Mouse (Mus musculus) neural tube, embryonic 11.5 days (tissue): Measurements from ENCODE around the gene Tcea3. TPM values are rescaled to one million over a fixed set of nuclear protein-coding genes. Genes with fewer than 3 reads are reported as not detected.

Source experiments
- ATAC-seq: fragments of 200-750 bp; cut with Nextera tagmentation; 2 replicates; pipeline ENCODE4 v1.8.0; 2017; ENCODE audit warnings: moderate number of reproducible peaks, mild to moderate bottlenecking, moderate TSS enrichment, moderate library complexity; ENCODE audit not compliant: insufficient read depth, low FRiP score, low TSS enrichment
- DNase-seq: peaks from one replicate; pipeline ENCODE4 v3.0.0-alpha.2; 2015; ENCODE audit warnings: low spot score
- H3K27ac ChIP-seq: fragments of 300-500 bp; sonication (generic); 2 replicates; pipeline ENCODE4 v1.5.1; 2014; ENCODE audit warnings: low read depth, mild to moderate bottlenecking, low read length
- H3K27me3 ChIP-seq: fragments of 300-500 bp; sonication (generic); 2 replicates; pipeline ENCODE4 v1.6.1; 2014; ENCODE audit warnings: mild to moderate bottlenecking, low read length, mixed read lengths; ENCODE audit not compliant: control insufficient read depth, insufficient read depth
- H3K36me3 ChIP-seq: fragments of 300-500 bp; sonication (generic); 2 replicates; pipeline ENCODE4 v1.6.1; 2014; ENCODE audit warnings: mild to moderate bottlenecking, low read length, moderate library complexity, mixed read lengths; ENCODE audit not compliant: control insufficient read depth, insufficient read depth
- H3K4me1 ChIP-seq: fragments of 300-500 bp; sonication (generic); 2 replicates; pipeline ENCODE4 v1.6.1; 2014; ENCODE audit warnings: low read length, mixed read lengths; ENCODE audit not compliant: control insufficient read depth, insufficient read depth
- H3K4me2 ChIP-seq: fragments of 300-500 bp; sonication (generic); 2 replicates; pipeline ENCODE4 v1.6.1; 2014; ENCODE audit warnings: low read depth, mild to moderate bottlenecking, moderate library complexity
- H3K4me3 ChIP-seq: fragments of 300-500 bp; sonication (generic); 2 replicates; pipeline ENCODE4 v1.5.1; 2014; ENCODE audit warnings: low read depth, low read length
- H3K9ac ChIP-seq: fragments of 300-500 bp; sonication (generic); 2 replicates; pipeline ENCODE4 v1.6.1; 2014; ENCODE audit warnings: mild to moderate bottlenecking, low read length
- H3K9me3 ChIP-seq: fragments of 300-500 bp; sonication (generic); 2 replicates; pipeline ENCODE4 v1.6.1; 2016; ENCODE audit warnings: low read length; ENCODE audit not compliant: control insufficient read depth
- WGBS: fragments of 180-500 bp; shearing (Covaris S2); extraction: QIAGEN DNeasy Blood & Tissue Kit; methylation state at CpG from one replicate; pipeline ENCODE4 v1.1.7; 2014; 5-methylcytosine and 5-hydroxymethylcytosine counted together
- polyA plus RNA-seq: library from polyadenylated mRNA; unstranded; fragments of >200 nt; fragmentation: Nextera tagmentation; extraction: Ambion mirVana; gene quantifications from 2 replicates; pipeline ENCODE4 v1.2.1, GENCODE M21; 2014

Tcea3 gene
- polyA plus RNA-seq, 1 experiment from 2014 or later, result 6.5 TPM

GRCm38 (mm10) chr4:136311042-136311999, 63.8 kb downstream of the Tcea3 start:
- DNase-seq (peak; percentile 58), ATAC-seq (peak; percentile 14; the same call in 1 of the 2 replicates)
- under 1% methylated on average over 79 of the region's 81 CpGs for WGBS
- Histone ChIP-seq H3K4me1 (peaks cover 15% of the 10 kb centered on the region), H3K9me3 (no peaks in the 10 kb centered on the region), H3K4me3 (peak overlapping the region; percentile 100), H3K27ac (peak overlapping the region; percentile 99), H3K36me3 (no peaks in the 10 kb centered on the region), H3K27me3 (no peaks in the 10 kb centered on the region), H3K4me2 (peak overlapping the region; percentile 51), H3K9ac (peak overlapping the region; percentile 100)

GRCm38 (mm10) chr4:136312616-136313015, 65.1 kb downstream of the Tcea3 start:
- WGBS, result 32% methylated on average over 4 of the region's 4 CpGs
- no peaks in the 10 kb centered on the region for H3K27me3 ChIP-seq

GRCm38 (mm10) chr4:136317667-136318066, 70.1 kb downstream of the Tcea3 start:
- Histone ChIP-seq H3K4me1 (peaks cover 10% of the 10 kb centered on the region), H3K9ac (no peak overlapping the region), H3K27ac (no peak overlapping the region), H3K4me2 (no peak overlapping the region), H3K27me3 (no peaks in the 10 kb centered on the region), H3K36me3 (peaks cover 8% of the 10 kb centered on the region), H3K4me3 (no peak overlapping the region), H3K9me3 (no peaks in the 10 kb centered on the region)
- ATAC-seq, result no peak
- 90% methylated on average over 4 of the region's 4 CpGs for WGBS
- no peak for DNase-seq

More at GRCm38 (mm10) chr4:136312616-136313015, 65.1 kb downstream of the Tcea3 start:
- Histone ChIP-seq H3K9me3 (no peaks in the 10 kb centered on the region), H3K36me3 (peaks cover 2% of the 10 kb centered on the region; the same call in 1 of the 2 replicates), H3K4me2 (peak overlapping the region; percentile 51), H3K4me1 (peaks cover 15% of the 10 kb centered on the region), H3K9ac (peak overlapping the region; percentile 100; the same call in 1 of the 2 replicates), H3K4me3 (peak overlapping the region; percentile 100), H3K27ac (no peak overlapping the region)
- DNase-seq, result no peak
- no peak for ATAC-seq

- H3K9me3 ChIP-seq, result no peaks in the 10 kb centered on the region
- ATAC-seq (no peak), DNase-seq (no peak)
- H3K4me3 ChIP-seq, result no peak overlapping the region
- H3K27ac ChIP-seq, result no peak overlapping the region
- no peaks in the 10 kb centered on the region for H3K4me1 ChIP-seq
- WGBS, result 94% methylated on average over 4 of the region's 4 CpGs
- H3K36me3 ChIP-seq, result peaks cover 8% of the 10 kb centered on the region
- no peak overlapping the region for H3K9ac ChIP-seq
- H3K4me2 ChIP-seq, result no peak overlapping the region
- H3K27me3 ChIP-seq, result no peaks in the 10 kb centered on the region
Observed at GRCm38 (mm10) chr4:136320016-136320415, 72.5 kb downstream of the Tcea3 start.

- Histone ChIP-seq H3K9me3 (no peaks in the 10 kb centered on the region), H3K27me3 (no peaks in the 10 kb centered on the region), H3K36me3 (peaks cover 3% of the 10 kb centered on the region), H3K4me1 (no peaks in the 10 kb centered on the region), H3K4me3 (no peak overlapping the region), H3K4me2 (no peak overlapping the region), H3K27ac (no peak overlapping the region), H3K9ac (no peak overlapping the region)
- ATAC-seq (no peak), DNase-seq (no peak)
- WGBS, result 68% methylated on average over 2 of the region's 2 CpGs
Observed at GRCm38 (mm10) chr4:136324226-136324625, 76.7 kb downstream of the Tcea3 start.

Other genes with a start within 250 kb of the Tcea3 start
- gene Eloa, start 226.0 kb upstream of the Tcea3 start, polyA plus RNA-seq, result 44.3 and 45.2 TPM in 2 replicates
- 410 and 416 TPM in 2 replicates for gene Rpl11, start 194.3 kb upstream of the Tcea3 start, polyA plus RNA-seq
- gene Id3, start 104.2 kb upstream of the Tcea3 start, polyA plus RNA-seq, result 440 and 470 TPM in 2 replicates
- gene E2f2, start 75.3 kb upstream of the Tcea3 start, polyA plus RNA-seq, result 7.2 and 7.6 TPM in 2 replicates
- 6.9 and 7.5 TPM in 2 replicates for gene Asap3, start 41.4 kb upstream of the Tcea3 start, polyA plus RNA-seq
- 34.2 and 34.4 TPM in 2 replicates for gene Zfp46, start 37.0 kb downstream of the Tcea3 start, polyA plus RNA-seq
- gene Hnrnpr, start 63.2 kb downstream of the Tcea3 start, polyA plus RNA-seq, result 183 and 184 TPM in 2 replicates
- gene Htr1d, start 175.8 kb downstream of the Tcea3 start, polyA plus RNA-seq, result 0.17 and 0.24 TPM in 2 replicates
- 0.13 TPM in 1 of 2 replicates, not detected in the other for gene 6030445D17Rik, start 214.5 kb downstream of the Tcea3 start, polyA plus RNA-seq
- 79.9 and 95.7 TPM in 2 replicates for gene Luzp1, start 222.0 kb downstream of the Tcea3 start, polyA plus RNA-seq